Mouse (Mus musculus) frontal cortex, postnatal 10 days (tissue): ENCODE results near the gene Pptc7.
A peak's percentile ranks its signal among the peaks of the same experiment; 100 is the strongest.

Experiments
- DNase-seq, 2 experiments: peaks; one replicate each; pipeline ENCODE4 v3.0.0; 2022; ENCODE audit warnings: low spot score in 2 of 2, mixed read lengths in 1 of 2

Gene Pptc7

DNA sequence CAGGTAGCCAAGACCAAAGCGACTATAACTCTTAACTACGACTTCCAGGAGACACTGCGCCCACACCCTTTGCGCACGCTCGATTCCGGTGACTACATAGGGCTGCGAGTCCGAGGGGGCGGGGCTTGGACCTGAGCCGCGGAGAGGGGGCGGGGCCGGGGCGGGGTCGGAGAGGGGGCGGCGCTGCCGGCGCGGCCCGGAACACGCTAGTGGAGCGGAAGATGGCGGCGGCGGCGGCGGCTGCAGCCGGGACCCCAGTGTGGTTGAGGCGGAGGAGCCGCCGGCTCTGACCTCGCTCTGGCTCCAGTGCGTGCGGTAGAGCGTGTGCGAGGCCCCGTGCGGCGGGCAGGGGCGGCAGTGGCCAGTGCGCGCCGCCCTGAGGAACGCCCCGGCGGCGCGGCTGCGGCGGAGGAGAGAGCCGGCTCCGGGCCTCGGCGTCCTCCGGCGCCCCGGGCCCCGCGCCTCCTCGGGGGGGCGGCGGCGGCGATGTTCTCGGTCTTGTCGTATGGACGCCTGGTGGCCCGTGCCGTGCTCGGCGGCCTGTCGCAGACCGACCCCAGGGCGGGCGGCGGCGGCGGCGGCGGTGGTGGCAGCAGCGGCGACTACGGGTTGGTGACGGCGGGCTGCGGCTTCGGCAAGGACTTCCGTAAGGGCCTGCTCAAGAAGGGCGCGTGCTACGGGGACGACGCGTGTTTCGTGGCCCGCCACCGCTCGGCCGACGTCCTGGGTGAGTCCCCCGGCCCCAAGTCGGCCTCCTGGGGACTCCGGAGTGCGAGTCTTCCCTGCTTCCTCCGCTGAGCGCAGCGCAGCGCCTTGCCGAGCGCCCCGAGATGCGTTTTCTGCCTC is at the start of gene Pptc7:
Gene Pptc7 (plus strand): TSS at position 183 of the 846 bp plus-strand sequence.
- peak; percentile 76 to 87 for DNase-seq

DNA sequence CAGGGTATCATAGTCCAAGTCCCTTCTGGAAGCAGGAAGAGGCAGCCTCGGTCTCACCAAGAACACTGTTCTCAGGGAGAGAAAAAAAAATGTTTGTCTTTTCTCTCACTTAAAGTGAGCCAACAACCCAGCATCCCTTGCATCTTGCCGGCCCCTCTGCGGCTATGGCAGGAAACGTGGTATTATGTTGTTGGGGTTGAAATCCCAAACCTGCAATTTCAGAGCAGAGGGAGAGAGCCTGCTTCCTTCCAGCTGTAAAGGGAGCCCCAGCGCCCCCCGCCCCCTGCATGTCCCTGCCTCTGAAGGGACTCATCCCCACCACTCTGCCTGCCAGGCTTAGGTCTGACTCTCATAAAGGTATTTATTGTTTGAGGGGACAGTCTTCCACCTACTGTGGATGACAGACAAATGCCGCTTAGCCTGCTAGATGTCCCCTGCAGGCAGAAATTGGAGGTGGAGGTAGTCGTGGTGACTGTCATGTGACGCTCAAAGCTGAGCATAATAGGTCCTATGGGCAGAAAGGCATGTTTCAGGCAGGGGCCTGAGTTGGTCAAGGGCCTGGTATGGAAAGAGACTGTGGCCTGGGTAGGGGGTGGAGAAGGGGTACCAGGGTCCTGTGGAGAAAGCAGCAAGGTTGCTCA is 48.8 kb upstream of the Pptc7 start:
- DNase-seq: no peak

DNA sequence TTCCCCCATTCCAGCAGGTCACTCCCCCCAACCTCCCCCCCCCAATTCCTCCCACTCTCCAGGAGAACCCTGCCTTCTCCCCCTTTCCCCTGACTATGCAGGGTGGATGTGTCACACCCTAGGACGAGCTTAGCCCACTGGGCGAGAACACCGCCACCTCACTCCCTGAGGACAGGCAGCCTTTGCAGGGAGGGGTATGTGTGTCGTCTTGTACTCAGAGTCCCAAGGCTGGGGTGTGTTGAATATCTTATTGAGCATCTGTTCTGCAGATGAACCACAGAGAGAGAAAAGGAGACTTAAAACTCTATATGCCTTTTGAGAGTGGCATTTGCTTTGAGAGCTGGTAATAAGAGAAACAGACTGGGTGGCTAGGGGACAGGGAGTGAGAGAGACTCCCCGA is 47.0 kb upstream of the Pptc7 start:
- DNase-seq: no peak

DNA sequence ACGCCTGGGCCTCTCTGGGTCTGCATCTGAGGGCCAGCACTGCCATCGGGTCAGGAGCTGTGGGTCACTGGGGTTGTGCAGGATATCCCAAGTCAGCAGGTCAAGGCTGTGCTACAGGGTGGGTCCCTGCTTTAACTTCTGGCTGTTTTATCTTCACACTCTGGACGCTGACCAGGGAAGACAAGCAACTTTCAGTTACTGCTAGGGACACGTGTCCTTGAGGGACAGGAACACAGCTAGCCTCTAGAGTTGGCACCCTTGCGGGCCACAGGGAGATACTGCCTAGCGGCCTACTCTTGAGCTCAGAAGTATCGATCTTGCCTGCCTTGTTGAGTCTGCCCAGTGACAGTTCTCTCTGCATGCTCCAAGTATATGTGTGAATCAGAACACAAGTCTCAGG is 44.5 kb upstream of the Pptc7 start:
- DNase-seq: no peak

DNA sequence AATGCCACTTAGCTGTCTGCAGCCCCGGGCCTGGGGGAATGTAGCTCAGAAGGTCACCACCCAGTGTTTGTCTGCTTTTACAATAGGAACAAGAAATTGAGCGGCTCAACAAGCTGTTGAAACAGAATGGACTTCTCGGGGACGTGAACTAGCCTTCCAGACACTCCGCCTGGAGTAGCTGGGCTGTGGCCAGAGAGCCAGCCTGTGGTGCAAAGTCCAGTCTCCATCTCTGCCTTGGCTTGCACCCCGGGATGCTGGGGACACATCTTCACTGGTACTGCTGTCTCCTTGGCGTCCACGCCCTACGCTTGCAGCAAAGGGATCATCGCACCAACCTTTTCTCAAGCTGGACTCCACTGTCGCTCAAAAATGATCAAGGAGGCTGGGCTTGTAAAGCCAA is 43.6 kb upstream of the Pptc7 start:
- DNase-seq: no peak

DNA sequence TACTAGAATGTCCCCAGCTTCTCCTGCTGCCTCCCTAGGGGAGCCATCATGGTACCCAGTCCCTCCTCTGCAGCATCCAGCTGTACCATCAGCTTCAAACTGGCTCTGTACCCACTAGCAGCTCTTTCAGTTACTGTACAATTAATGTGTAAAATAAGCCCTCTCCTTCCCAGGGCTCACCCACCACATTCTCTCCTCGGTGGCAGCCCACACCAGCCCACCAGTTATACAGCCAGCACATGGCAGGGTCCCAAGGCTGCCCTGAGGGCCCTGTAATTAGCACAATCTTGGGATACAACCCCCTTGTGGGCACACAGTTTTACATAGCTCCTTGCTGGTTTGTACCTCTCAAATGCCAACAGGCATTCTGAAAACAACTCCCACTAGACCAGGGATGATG is 43.2 kb upstream of the Pptc7 start:
- no peak for DNase-seq

DNA sequence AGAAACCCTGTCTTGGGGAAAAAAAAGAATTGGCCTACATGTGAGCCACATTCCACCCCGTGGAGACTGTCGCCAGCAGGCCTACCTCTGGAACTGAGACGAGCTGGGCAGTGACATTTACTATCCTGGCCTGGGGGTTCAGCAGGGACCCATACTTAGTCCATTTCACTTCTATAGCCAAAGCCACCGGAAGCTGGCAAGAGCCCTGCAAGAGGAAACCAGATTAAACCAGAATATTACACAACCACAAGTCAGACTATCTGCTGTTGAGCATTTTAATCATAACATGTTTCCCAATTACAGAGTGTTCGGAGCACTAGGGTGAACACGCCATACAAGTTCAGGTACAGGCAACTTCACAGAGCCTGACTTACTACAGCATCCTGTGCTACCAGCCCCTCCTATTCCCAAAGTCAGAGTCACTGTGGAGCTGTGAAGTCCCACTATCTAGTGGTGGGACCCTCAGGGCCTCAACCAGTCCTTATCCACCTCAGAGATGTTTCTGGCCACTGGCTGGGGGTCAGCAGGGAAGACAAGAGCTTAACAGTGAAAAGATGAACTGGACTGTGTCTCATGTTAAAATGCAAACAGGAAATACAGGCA is 41.5 kb upstream of the Pptc7 start:
- DNase-seq: no peak

DNA sequence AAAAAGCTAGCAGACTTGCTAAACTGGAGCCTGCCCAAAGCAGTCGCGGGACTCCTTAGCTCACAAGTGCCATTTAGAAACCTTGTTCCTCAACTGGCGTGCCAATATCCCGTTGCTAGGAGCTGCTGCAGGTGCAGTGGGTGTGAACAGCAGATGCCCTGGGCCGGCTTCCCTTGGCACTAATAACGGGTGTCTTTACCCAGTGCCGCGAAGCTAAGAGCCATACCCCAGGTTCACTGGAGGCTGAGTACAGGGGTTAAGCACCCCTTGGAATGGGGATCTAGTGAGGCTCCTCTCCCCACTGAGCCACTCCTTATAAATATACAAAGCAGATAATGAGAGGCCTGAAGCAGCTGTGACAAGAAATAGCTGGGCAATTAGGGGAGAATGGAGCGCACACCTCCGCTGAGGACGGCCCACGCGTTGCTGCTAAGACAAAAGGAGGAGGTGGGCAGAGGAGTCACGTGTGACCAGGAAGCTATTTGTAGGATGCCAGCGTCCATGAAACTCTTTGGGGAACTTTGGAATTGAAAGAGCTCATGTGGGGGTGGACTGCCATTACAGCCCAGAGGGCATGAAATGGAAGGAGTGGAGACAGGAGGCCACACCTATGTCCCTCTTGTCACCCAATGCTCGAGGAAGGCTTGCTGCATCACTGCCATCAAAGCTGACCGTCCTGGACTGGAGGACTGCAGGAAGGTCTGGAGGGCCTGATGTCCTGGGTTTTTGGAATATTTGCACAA is 40.2 kb upstream of the Pptc7 start:
- DNase-seq: no peak

DNA sequence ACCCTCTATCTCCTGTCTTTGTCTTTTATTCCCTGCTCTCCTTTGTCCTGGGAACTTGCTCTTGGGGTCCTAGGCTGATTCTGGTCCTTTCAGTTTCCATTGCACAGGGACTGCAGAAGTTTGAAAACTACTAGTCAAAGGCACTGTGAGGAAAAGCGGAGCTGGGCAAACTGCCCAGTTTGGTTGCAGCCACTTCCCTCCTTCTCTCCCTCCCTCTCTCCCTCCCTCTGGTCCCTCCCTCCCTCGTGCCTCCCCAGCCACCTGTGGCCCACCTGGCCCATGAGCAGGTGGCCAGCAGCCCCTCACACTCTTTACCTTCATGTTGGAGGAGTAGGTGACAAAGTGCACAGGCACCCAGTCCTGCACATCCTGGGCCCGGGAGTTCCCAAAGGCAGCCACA is 39.0 kb upstream of the Pptc7 start:
- no peak for DNase-seq

DNA sequence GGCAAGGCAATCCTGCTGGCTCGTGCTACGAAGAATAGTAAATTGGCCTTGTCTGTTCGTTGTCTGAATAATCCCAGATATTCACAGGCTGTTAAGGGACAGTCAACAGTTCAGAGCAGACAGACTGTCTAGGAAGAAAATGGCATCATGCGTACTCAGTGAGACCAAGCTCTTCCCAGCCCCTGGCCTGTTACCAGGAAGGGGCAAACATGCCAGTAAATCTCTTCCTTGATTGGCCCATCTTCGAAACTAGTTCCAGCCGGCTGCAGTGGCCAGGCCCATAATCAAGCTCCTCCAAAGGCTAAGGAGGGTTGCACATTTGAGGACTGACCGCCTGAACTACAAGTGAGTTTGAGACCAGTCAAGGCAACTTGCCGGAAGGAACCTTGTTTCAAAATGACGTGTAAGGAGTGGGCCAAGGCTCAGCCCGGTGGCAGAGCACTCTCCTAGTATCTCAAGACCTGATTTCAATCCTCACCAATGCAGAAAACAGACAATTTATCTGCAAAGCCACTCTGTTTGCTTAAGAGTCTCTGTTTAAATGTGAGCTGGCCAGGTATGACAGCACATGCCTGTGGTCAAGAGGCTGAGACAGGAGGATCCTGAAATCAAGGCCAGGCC is 37.5 kb upstream of the Pptc7 start:
- no peak for DNase-seq

DNA sequence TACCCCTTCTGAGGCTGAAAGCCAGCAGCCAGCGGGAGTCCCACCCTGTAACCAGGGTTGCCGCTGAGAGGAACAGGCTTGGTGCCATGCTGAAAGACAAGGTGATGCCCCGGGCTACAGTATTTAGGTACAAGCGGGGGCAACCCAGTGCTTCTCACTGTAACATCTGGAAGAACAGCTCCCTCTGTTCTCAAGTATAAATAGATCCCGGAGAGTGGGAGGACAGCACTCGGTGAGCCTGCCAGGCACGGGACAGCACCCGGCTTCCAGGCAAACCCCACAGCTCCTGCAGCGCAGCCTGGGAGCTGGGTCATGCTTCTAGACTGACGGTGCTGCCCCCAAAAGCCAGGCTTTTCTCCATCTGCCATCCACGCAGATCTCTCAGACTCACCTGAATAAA is 36.6 kb upstream of the Pptc7 start:
- no peak for DNase-seq

DNA sequence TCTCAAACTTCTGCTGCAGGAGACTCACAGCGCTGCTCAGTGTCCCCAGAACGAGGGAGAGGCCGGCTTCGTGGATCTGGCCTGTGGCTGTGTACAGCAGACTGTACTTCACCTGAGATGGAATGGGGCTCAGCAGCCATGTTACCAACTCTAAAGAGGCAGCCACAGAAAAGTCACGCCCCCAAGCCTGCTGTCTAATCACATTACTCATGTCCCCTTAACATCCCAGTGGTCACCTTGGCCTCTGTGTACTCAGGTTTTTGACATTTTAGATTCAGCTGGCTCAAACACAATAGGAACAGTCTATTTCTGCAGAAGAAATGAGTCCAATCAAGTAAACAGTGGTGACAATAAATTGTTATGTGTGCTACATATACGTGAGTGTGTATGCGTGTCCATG is 36.2 kb upstream of the Pptc7 start:
- no peak for DNase-seq

DNA sequence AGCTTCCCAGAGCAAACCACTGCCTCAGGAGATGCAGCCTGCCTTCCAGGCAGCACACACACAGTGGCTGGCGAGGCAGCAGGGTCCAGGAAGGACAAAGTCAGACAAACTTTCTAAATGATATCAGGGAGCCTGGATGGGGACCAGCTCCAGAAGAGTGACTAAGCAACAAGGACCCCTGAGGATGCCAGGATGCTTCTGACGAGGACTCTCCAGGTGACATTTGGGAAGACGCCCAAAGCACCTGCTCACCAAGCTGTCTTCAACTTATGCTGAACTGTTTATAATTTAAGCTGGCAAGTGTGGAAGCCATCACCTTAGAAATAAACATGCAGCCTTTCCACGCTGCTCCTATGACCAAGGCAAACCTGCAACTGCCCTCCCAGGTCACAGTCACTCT is 34.9 kb upstream of the Pptc7 start:
- DNase-seq: no peak

DNA sequence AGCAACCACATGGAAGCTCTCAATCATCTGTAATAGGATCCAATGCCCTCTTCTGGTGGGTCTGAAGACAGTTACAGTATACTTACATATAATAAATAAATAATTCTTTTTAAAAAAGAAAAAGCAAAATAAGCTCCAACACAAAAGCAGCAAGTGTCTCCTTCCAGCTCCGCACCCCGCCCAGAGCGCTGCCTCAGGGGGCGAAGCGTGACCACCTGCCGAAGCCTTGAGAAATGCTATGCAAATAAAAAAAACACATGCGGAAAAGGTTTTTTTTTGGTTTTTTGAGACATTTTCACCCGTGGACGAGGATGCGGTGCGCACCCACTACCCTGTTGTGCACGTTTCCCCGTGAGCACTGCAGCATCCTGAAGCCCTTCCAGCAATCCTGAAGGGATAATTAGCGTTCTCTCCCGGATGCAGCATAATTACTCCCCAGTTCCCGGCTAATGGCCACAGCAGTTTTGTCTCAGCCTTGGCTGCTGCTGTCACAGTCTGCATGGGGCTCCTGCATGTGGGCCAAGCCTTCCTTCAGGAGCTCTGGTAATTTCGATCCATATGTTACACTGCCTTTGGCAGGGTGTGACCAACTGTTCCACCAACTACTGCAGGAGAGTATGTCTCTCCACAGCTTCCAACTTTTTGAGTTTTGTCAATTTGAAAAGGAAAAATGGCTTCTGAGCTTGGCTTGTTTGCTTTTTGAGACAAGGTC is 32.1 kb upstream of the Pptc7 start:
- DNase-seq: no peak

DNA sequence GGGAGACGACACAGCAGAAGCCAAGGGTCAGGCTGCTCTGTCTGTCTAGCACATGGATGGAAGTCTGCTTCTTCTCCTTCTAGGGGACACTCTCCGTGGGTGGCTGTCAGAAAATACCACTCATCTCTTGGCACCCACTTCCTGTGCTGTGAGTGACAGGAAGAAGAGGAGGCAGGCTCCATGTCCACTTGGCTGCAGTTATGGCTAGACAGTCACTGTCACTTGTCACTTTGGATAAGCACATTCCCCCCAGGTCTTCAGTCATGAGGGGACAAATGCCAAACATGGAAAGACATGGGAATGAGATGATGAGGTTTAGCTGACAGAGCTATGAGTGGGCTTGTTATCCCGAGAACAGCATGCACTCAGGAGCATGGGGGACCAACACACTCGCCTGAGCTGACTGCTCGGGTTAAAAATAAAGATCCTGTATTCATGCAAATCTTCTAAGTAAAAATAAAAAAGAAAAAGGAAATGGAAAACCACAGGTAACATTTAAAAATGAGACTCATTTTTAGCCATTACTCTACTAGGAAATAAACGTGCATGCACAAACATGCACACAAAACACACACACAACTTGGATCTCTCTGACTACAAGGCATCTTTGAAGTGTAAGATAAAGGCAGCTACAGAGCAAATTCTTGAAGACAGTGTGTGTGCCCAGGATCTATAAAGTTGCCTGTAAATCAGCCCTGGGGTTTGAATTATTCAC is 26.0 kb upstream of the Pptc7 start:
- no peak for DNase-seq

DNA sequence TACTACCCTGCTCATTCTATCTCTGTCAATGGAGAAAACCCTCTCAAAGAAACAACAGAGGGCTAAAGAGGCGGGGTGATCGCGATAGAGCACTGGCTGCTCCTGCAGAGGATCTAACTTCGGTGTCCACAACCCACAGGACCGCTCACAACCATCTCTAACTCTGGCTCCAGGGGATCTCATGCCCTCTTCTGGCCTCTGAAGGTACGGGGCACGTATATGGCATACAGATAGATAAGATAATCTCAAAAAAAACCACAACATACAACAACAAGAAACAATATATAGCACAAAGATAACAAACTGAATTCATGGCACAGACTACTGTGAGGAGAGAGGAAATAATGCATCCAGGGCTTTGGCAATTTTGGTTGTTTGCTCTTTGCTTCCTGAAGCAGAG is 22.1 kb upstream of the Pptc7 start:
- DNase-seq: no peak

DNA sequence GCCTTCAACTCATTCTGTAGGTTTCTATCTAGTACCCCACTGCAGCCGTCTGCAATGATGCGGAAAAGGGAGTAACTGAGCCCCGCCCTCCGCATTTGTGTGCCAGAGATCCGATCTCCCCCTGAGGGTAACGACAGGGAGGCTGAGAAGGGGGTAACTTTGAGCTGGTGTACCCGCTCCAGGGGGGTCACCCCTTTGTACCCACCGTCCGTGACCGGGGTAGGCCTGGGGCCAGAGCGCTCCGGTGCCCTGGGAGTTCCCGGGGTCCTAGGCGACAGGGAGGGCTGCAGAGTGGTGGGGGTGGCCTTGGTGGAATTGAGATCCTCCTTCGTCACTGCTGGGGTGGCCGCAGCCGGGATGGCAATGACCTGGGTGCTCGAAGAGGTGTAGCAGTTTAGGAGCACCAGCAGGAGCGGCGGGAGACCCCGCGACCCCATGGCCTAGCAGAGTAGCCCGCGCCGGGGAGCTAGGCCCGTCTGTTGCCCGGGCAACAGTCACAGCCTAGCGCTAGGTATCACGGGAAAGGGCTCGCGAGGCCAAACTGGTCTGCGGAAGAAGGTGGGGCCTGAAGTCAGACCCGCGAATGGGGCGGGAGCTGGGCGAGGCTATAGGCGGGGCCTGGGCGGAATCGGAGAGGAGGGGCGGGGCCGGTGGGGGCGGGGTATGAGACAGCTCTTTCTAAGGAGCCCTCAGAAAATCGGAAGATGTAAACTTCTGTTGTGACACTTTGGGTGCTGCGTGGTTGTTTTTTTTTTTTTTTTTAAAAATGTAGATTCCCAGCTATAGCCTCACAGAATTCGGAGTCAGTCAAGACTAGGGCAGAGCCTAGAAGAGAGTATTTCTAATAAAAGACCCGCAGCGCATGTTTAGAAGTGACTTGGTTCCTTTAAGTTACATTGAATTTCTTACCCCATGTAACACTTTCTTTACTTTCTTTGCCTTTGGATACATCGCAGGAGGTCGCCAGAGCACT is 19.9 kb upstream of the Pptc7 start, which contains the start of gene Tctn1:
Gene Tctn1 (minus strand): TSS at position 528 of the 973 bp plus-strand sequence.
- peak; percentile 79 to 86 for DNase-seq

DNA sequence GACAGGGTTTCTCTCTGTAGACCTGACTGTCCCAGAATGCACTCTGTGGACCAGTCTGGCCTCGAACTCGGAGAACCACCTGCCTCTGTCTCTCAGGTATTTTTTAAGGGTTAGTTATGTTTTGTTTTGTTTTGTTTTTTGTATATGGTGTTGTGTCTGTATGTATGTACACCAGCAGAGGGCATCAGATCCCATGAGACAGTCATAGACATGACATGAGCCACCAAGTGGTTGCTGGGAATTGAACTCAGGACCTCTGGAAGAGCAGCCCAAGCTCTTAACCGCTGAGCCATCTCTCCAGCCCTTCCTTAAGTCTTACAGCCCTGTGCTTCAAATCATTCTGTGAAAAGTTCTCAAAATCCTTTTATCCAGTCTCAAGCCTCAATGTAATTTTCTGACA is 19.0 kb upstream of the Pptc7 start:
- no peak for DNase-seq

DNA sequence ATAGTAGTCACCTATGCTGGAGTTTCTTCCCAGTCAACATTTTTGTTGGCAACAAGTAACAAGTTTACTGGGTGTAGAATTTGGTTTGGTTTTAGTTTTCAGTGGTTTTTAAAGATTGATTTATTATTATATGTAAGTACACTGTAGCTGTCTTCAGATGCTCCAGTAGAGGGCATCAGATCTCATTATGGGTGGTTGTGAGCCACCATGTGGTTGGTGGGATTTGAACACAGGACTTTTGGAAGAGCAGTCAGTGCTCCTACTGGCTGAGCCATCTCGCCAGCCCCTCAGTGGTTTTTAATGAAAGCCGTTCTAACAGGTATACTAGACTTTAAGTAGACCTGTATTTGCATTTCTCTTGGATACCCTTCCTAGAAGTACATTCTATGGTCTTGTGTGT is 18.2 kb upstream of the Pptc7 start:
- DNase-seq: no peak
